Mouse (Mus musculus) brain, adult 10 weeks (tissue): ENCODE measurements around the gene Sp1. TPM values are rescaled to one million over a fixed set of nuclear protein-coding genes. Genes with fewer than 3 reads are reported as not detected.

Experiments
- polyA plus RNA-seq: library from polyadenylated mRNA; stranded (reverse); fragments of 350-450 nt; fragmentation: Illumina TruSeq; extraction: RNeasy Lipid Tissue Mini Kit (QIAGEN cat#74804); gene quantifications from one replicate; pipeline ENCODE4 v1.2.3, GENCODE M21; 2015; ENCODE audit warnings: low read depth, low replicate concordance

Sp1 gene
- polyA plus RNA-seq = 10.4 TPM

GRCm38 (mm10) chr15:102405489-102406195, at the start of gene Sp1:
TSS of gene Sp1 (plus strand) at chr15:102406143.

GRCm38 (mm10) chr15:102366733-102367344, 39.1 kb upstream of the Sp1 start, which contains the start of gene Sp7:
TSS of gene Sp7 (minus strand) at chr15:102367182.

GRCm38 (mm10) chr15:102445146-102445545, 39.2 kb downstream of the Sp1 start, which contains the start of gene Amhr2:
TSS of gene Amhr2 (plus strand) at chr15:102445367.

GRCm38 (mm10) chr15:102458904-102459317, 53.0 kb downstream of the Sp1 start, which contains the start of gene Prr13:
TSS of gene Prr13 (plus strand) at chr15:102459028.

GRCm38 (mm10) chr15:102470183-102470604, 64.3 kb downstream of the Sp1 start, which contains the start of gene Pcbp2:
TSS of gene Pcbp2 (plus strand) at chr15:102470539.

Other genes starting within 250 kb of the Sp1 start
- 47.4 TPM for gene Zfp740, start 202.9 kb upstream of the Sp1 start, polyA plus RNA-seq
- gene Csad, start 201.4 kb upstream of the Sp1 start, polyA plus RNA-seq = 22.9 TPM
- 1.1 TPM for gene Itgb7, start 174.2 kb upstream of the Sp1 start, polyA plus RNA-seq
- gene Rarg, start 148.6 kb upstream of the Sp1 start, polyA plus RNA-seq = 7.9 TPM
- gene Gm9918, start 135.6 kb upstream of the Sp1 start, polyA plus RNA-seq = not detected
- gene Mfsd5, start 126.7 kb upstream of the Sp1 start, polyA plus RNA-seq = 38.4 TPM
- gene Espl1, start 109.9 kb upstream of the Sp1 start, polyA plus RNA-seq = 0.37 TPM
- gene Pfdn5, start 80.0 kb upstream of the Sp1 start, polyA plus RNA-seq = 664 TPM
- 74.3 TPM for gene Myg1, start 74.4 kb upstream of the Sp1 start, polyA plus RNA-seq
- 19.5 TPM for gene Aaas, start 55.4 kb upstream of the Sp1 start, polyA plus RNA-seq
- 1.3 TPM for gene Sp7, start 39.0 kb upstream of the Sp1 start, polyA plus RNA-seq
- 0.61 TPM for gene Amhr2, start 39.2 kb downstream of the Sp1 start, polyA plus RNA-seq
- 73.3 TPM for gene Prr13, start 52.9 kb downstream of the Sp1 start, polyA plus RNA-seq
- 487 TPM for gene Pcbp2, start 64.4 kb downstream of the Sp1 start, polyA plus RNA-seq
- gene Gm10337, start 97.6 kb downstream of the Sp1 start, polyA plus RNA-seq = not detected
- 72.6 TPM for gene Map3k12, start 110.9 kb downstream of the Sp1 start, polyA plus RNA-seq
- 27.2 TPM for gene Tarbp2, start 112.0 kb downstream of the Sp1 start, polyA plus RNA-seq
- gene Npff, start 118.8 kb downstream of the Sp1 start, polyA plus RNA-seq = 2.1 TPM
- not detected for gene Gm28047, start 218.9 kb downstream of the Sp1 start, polyA plus RNA-seq
- gene Atf7, start 219.3 kb downstream of the Sp1 start, polyA plus RNA-seq = 28.1 TPM